In genomic region chrX:85048141-85049110, GRCm38 (mm10) we compare ENCODE assay signal across 8 mouse cellular contexts.
DNase-seq lines count a peak whose midpoint lies in the region; ATAC-seq lines count a peak whose summit lies in the region.

No protein-coding gene starts in this region.

- H3K27ac ChIP-seq in hindbrain, embryonic 10.5 days, result peak overlapping the region; percentile 84

- H3K9me3 ChIP-seq in hindbrain, embryonic 10.5 days, result no peaks in the 10 kb centered on the region

- ATAC-seq in frontal cortex, adult (ENCODE audit: low TSS enrichment), result peak; percentile 71

- H3K4me1 ChIP-seq in hindbrain, embryonic 10.5 days (replicated peaks), result no peaks in the 10 kb centered on the region

- DNase-seq in Muller cell, postnatal 12 days (ENCODE audit: inconsistent ontology term), result peak; percentile 79
- peak; percentile 46 for DNase-seq in cerebellum, adult 9-10 months
- DNase-seq in hindbrain, embryonic 10.5 days (ENCODE audit: low spot score), result peak; percentile 50
- DNase-seq in layer of hippocampus, adult 9-11 months, result peak; percentile 12
- DNase-seq in lung, postnatal 10 days, result peak; percentile 62
- DNase-seq in retina, embryonic 14.5 days (ENCODE audit: low spot score), result peak; percentile 43
- peak; percentile 43 to 50 for DNase-seq in urinary bladder, adult 18-20 months (ENCODE audit: low spot score in 2 of 2)

- H3K36me3 ChIP-seq in hindbrain, embryonic 10.5 days, result no peaks in the 10 kb centered on the region

- WGBS in hindbrain, embryonic 10.5 days, result 17% methylated on average over 47 of the region's 47 CpGs

- peaks cover 30% of the 10 kb centered on the region for H3K27me3 ChIP-seq in hindbrain, embryonic 10.5 days (ENCODE audit: insufficient read depth, poor library complexity, severe bottlenecking)

- peak overlapping the region; percentile 62 for H3K4me3 ChIP-seq in hindbrain, embryonic 10.5 days

Comparison
In these comparisons a context has a peak if more than half of its experiments do, and no peak if none do; other contexts are left out.
1. Peak in every context shown above with its lines: DNase-seq, ATAC-seq, H3K4me3 ChIP-seq and H3K27ac ChIP-seq.
2. DNase-seq: peak in every context shown above with its lines; median percentile 79 in Muller cell, postnatal 12 days; 62 in lung, postnatal 10 days; 50 in hindbrain, embryonic 10.5 days; 46 in urinary bladder, adult 18-20 months; 46 in cerebellum, adult 9-10 months; 43 in retina, embryonic 14.5 days; 12 in layer of hippocampus, adult 9-11 months.